Mouse (Mus musculus) ES-E14 (cell line): Measurements from ENCODE around the gene Gbp2. TPM values are rescaled to one million over a fixed set of nuclear protein-coding genes. Genes with fewer than 3 reads are reported as not detected.

Experiments
- DNase-seq: peaks from one replicate; pipeline ENCODE4 v3.0.0-alpha.2; 2013; ENCODE audit warnings: low read depth, low spot score
- H3K27ac ChIP-seq: 2 replicates; pipeline ENCODE4 v1.5.1; 2012; ENCODE audit warnings: low read depth, mild to moderate bottlenecking, low read length, moderate library complexity, mixed read lengths; ENCODE audit not compliant: poor library complexity, insufficient read depth, severe bottlenecking
- H3K36me3 ChIP-seq: 2 replicates; pipeline ENCODE4 v1.6.1; 2012; ENCODE audit warnings: mild to moderate bottlenecking, low read length, moderate library complexity, mixed read lengths; ENCODE audit not compliant: control insufficient read depth, poor library complexity, insufficient read depth, severe bottlenecking
- H3K4me1 ChIP-seq, 2 experiments: fragments of 150-350 bp in 1 of 2; sonication (generic) in 1 of 2; 2 replicates each; pipeline ENCODE4 v1.6.1; 2012; ENCODE audit warnings: low read length in 2 of 2, mild to moderate bottlenecking in 1 of 2, mixed read lengths in 1 of 2; ENCODE audit not compliant: control insufficient read depth in 2 of 2, insufficient read depth in 2 of 2, poor library complexity in 1 of 2
- H3K4me3 ChIP-seq, 2 experiments: fragments of 150-350 bp in 1 of 2; sonication (generic) in 1 of 2; 2 replicates each; pipeline ENCODE4 v1.5.1; 2012; ENCODE audit warnings: low read length in 2 of 2, low read depth in 1 of 2, mild to moderate bottlenecking in 1 of 2, mixed read lengths in 1 of 2; ENCODE audit not compliant: insufficient read depth in 1 of 2, poor library complexity in 1 of 2, severe bottlenecking in 1 of 2
- H3K9ac ChIP-seq: 2 replicates; pipeline ENCODE4 v1.6.1; 2012; ENCODE audit warnings: low read depth, mild to moderate bottlenecking, low read length, mixed read lengths; ENCODE audit not compliant: poor library complexity, insufficient read depth, severe bottlenecking
- H3K9me3 ChIP-seq: fragments of 150-350 bp; sonication (generic); 2 replicates; pipeline ENCODE4 v1.6.1; 2012; ENCODE audit warnings: low read depth, mild to moderate bottlenecking, low read length; ENCODE audit not compliant: control insufficient read depth, insufficient read depth
- CHD2 ChIP-seq: IDR thresholded peaks from 2 replicates; pipeline ENCODE4 v1.6.1; 2014; ENCODE audit warnings: mild to moderate bottlenecking, low read depth, low read length, inconsistent platforms
- HCFC1 ChIP-seq: IDR thresholded peaks from 2 replicates; pipeline ENCODE4 v1.6.1; 2012; ENCODE audit warnings: low read length, inconsistent platforms, borderline replicate concordance; ENCODE audit not compliant: insufficient read depth
- MAFK ChIP-seq: IDR thresholded peaks from 2 replicates; pipeline ENCODE4 v1.6.1; 2014; ENCODE audit warnings: mild to moderate bottlenecking, low read depth, low read length, inconsistent platforms; ENCODE audit not compliant: insufficient read depth
- ZC3H11A ChIP-seq: IDR thresholded peaks from 2 replicates; pipeline ENCODE4 v1.6.1; 2012; ENCODE audit warnings: low read depth, mild to moderate bottlenecking, inconsistent platforms, low read length, borderline replicate concordance
- ZNF384 ChIP-seq: IDR thresholded peaks from 2 replicates; pipeline ENCODE4 v1.6.1; 2012; ENCODE audit warnings: low read depth, low read length, inconsistent platforms
- in situ Hi-C, 2 experiments: fragments of 600-800 bp; cut with MboI; formaldehyde crosslinking; loops; one replicate each; pipeline ENCODE4 v1.15.1; 2025; ENCODE audit warnings: low sequenced_read_pairs in 2 of 2, inconsistent platforms in 1 of 2; ENCODE audit not compliant: unreplicated experiment in 2 of 2
- total RNA-seq: library from RNA; depleted of rRNA; stranded (reverse); fragments of 300-350 nt; gene quantifications from 2 replicates; pipeline ENCODE4 v1.2.3, GENCODE M21; 2012; rRNA removed

Gbp2 gene
- total RNA-seq, 1 experiment: 9.7 TPM

DNA sequence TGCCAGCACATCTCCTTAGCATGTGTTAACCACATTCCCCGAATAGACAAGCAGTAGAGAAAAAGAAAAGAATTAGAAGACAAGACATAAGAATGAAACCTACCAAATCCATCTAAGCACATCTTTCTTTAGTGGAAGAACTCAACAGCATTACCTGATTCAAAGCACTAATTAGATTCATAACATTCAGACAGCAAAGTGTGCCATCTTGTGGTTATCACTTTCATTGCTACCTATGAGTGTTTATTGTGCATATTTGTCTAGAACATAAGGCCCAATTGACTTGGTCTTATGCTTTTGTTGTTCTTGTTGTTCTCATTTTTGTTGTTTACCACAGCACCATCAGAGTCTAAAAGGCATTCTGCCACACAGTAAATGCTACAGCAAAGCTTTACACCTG, 54.2 kb downstream of the Gbp2 start:
- Histone ChIP-seq H3K4me1 (no peaks in the 10 kb centered on the region), H3K9ac (no peak overlapping the region), H3K36me3 (no peaks in the 10 kb centered on the region), H3K27ac (no peak overlapping the region), H3K4me3 (no peak overlapping the region), H3K9me3 (no peaks in the 10 kb centered on the region)
- DNase-seq: no peak
- in situ Hi-C loops: no loop called here
- TF ChIP-seq HCFC1: no peak
- no peak for TF ChIP-seq ZNF384
- no peak for TF ChIP-seq MAFK
- no peak for TF ChIP-seq ZC3H11A
- no peak for TF ChIP-seq CHD2

Other genes starting within 250 kb of the Gbp2 start
- gene Pdlim5, start 224.9 kb upstream of the Gbp2 start, total RNA-seq: 24.7 and 38.8 TPM in 2 replicates
- not detected in 2 replicates for gene Gbp5, start 126.6 kb upstream of the Gbp2 start, total RNA-seq
- 0.79 and 0.94 TPM in 2 replicates for gene Gbp7, start 90.3 kb upstream of the Gbp2 start, total RNA-seq
- gene Gbp3, start 60.6 kb upstream of the Gbp2 start, total RNA-seq: 4.7 and 4.8 TPM in 2 replicates
- 5.3 and 5.6 TPM in 2 replicates for gene Gbp2b, start 25.8 kb upstream of the Gbp2 start, total RNA-seq
- gene Kyat3, start 80.4 kb downstream of the Gbp2 start, total RNA-seq: 8.2 and 11.7 TPM in 2 replicates
- 27.7 and 45.6 TPM in 2 replicates for gene Gtf2b, start 144.4 kb downstream of the Gbp2 start, total RNA-seq